Mouse (Mus musculus) brain, embryonic 14.5 days (tissue): ENCODE data around the gene Fmod.

ENCODE experiments used
- CTCF ChIP-seq: fragments of 200-500 bp; IDR thresholded peaks from 2 replicates; pipeline ENCODE4 v1.5.1; 2012; ENCODE audit warnings: inconsistent platforms, mild to moderate bottlenecking, moderate library complexity, borderline replicate concordance; ENCODE audit not compliant: insufficient read depth, insufficient read length; ENCODE audit errors: extremely low read depth
- POLR2A ChIP-seq: fragments of 200-500 bp; IDR thresholded peaks from 2 replicates; pipeline ENCODE4 v1.6.1; 2012; ENCODE audit warnings: mild to moderate bottlenecking, inconsistent platforms, borderline replicate concordance; ENCODE audit not compliant: poor library complexity, insufficient read depth, insufficient read length, severe bottlenecking; ENCODE audit errors: extremely low read depth

GRCm38 (mm10) chr1:134080406-134080805 lies 43.4 kb downstream of the Fmod start:
- TF ChIP-seq POLR2A (no peak), CTCF (no peak)
